Mouse (Mus musculus): Measurements from ENCODE around the gene Slc12a3.

The Slc12a3 gene

GRCm38 (mm10) chr8:94328932-94329728, at the start of gene Slc12a3:
Slc12a3 (plus strand) TSS chr8:94329201.
- DNase-seq (ENCODE audit: low spot score) = no peak

GRCm38 (mm10) chr8:94280001-94280613, 48.9 kb upstream of the Slc12a3 start:
- DNase-seq (ENCODE audit: low spot score) = no peak

- DNase-seq (ENCODE audit: low spot score) = peak; percentile 28
Observed at GRCm38 (mm10) chr8:94282453-94282985, 46.5 kb upstream of the Slc12a3 start.

GRCm38 (mm10) chr8:94284204-94284603, 44.8 kb upstream of the Slc12a3 start:
- peak; percentile 22 for DNase-seq (ENCODE audit: low spot score)

GRCm38 (mm10) chr8:94290606-94291005, 38.4 kb upstream of the Slc12a3 start:
- DNase-seq (ENCODE audit: low spot score) = peak; percentile 60

- DNase-seq (ENCODE audit: low spot score) = no peak
Observed at GRCm38 (mm10) chr8:94292072-94292471, 36.9 kb upstream of the Slc12a3 start.

GRCm38 (mm10) chr8:94292626-94293025, 36.4 kb upstream of the Slc12a3 start:
- no peak for DNase-seq (ENCODE audit: low spot score)

- DNase-seq (ENCODE audit: low spot score) = no peak
Observed at GRCm38 (mm10) chr8:94295687-94296086, 33.3 kb upstream of the Slc12a3 start.

- no peak for DNase-seq (ENCODE audit: low spot score)
Observed at GRCm38 (mm10) chr8:94296312-94296991, 32.5 kb upstream of the Slc12a3 start.

GRCm38 (mm10) chr8:94297101-94297500, 31.9 kb upstream of the Slc12a3 start:
- peak; percentile 17 for DNase-seq (ENCODE audit: low spot score)

- no peak for DNase-seq (ENCODE audit: low spot score)
Observed at GRCm38 (mm10) chr8:94300809-94301208, 28.2 kb upstream of the Slc12a3 start.

GRCm38 (mm10) chr8:94304412-94304811, 24.6 kb upstream of the Slc12a3 start:
- no peak for DNase-seq (ENCODE audit: low spot score)

GRCm38 (mm10) chr8:94306989-94307513, 21.9 kb upstream of the Slc12a3 start:
- DNase-seq (ENCODE audit: low spot score) = no peak

- DNase-seq (ENCODE audit: low spot score) = no peak
Observed at GRCm38 (mm10) chr8:94307652-94308051, 21.3 kb upstream of the Slc12a3 start.

GRCm38 (mm10) chr8:94314069-94314468, 14.9 kb upstream of the Slc12a3 start:
- DNase-seq (ENCODE audit: low spot score) = no peak

- no peak for DNase-seq (ENCODE audit: low spot score)
Observed at GRCm38 (mm10) chr8:94317249-94317648, 11.8 kb upstream of the Slc12a3 start.

- no peak for DNase-seq (ENCODE audit: low spot score)
Observed at GRCm38 (mm10) chr8:94317691-94318090, 11.3 kb upstream of the Slc12a3 start.

- no peak for DNase-seq (ENCODE audit: low spot score)
Observed at GRCm38 (mm10) chr8:94320036-94320435, 9.0 kb upstream of the Slc12a3 start.

- no peak for DNase-seq (ENCODE audit: low spot score)
Observed at GRCm38 (mm10) chr8:94322083-94322482, 6.9 kb upstream of the Slc12a3 start.

GRCm38 (mm10) chr8:94323041-94323440, 6.0 kb upstream of the Slc12a3 start:
- DNase-seq (ENCODE audit: low spot score) = no peak

- no peak for DNase-seq (ENCODE audit: low spot score)
Observed at GRCm38 (mm10) chr8:94324071-94324470, 4.9 kb upstream of the Slc12a3 start.

- peak; percentile 14 for DNase-seq (ENCODE audit: low spot score)
Observed at GRCm38 (mm10) chr8:94326016-94326415, 3.0 kb upstream of the Slc12a3 start.

Data from adipocyte (in vitro differentiated cells).